Mouse (Mus musculus) lung, adult 2 months (tissue): ENCODE measurements around the gene Stk10.

ENCODE experiments used
- CTCF ChIP-seq: fragments of 200-500 bp; IDR thresholded peaks from 2 replicates; pipeline ENCODE4 v1.5.1; 2011; ENCODE audit warnings: mild to moderate bottlenecking, low read length, control low read depth; ENCODE audit not compliant: insufficient read depth
- POLR2A ChIP-seq: fragments of 200-500 bp; IDR thresholded peaks from 2 replicates; pipeline ENCODE4 v1.6.1; 2011; ENCODE audit warnings: low read depth, mild to moderate bottlenecking, control low read depth, low read length, borderline replicate concordance; ENCODE audit errors: extremely low read depth

DNA sequence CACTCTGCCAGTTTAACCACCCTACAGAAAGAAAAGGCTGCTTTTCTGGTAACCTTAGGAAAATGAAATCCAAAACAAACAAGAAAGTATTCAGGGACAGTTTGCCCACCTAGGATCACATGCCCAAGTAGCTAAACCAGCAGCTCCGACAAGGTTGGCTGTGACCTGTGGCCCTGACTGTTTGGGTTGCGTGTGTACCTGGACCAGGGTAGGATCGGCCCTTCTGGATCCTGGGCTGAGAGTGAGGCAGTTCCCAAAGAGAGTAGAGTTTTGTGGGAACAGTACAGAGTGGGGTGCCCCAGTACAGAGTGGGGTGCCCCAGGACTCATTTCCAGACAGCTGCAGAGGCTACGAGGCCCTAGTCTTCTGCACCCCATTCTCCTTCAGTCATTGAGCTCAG, 18.0 kb downstream of the Stk10 start:
- TF ChIP-seq POLR2A, result no peak
- TF ChIP-seq CTCF, result no peak
